8 mouse cellular contexts compared by ENCODE assay signal in the genomic region with DNA sequence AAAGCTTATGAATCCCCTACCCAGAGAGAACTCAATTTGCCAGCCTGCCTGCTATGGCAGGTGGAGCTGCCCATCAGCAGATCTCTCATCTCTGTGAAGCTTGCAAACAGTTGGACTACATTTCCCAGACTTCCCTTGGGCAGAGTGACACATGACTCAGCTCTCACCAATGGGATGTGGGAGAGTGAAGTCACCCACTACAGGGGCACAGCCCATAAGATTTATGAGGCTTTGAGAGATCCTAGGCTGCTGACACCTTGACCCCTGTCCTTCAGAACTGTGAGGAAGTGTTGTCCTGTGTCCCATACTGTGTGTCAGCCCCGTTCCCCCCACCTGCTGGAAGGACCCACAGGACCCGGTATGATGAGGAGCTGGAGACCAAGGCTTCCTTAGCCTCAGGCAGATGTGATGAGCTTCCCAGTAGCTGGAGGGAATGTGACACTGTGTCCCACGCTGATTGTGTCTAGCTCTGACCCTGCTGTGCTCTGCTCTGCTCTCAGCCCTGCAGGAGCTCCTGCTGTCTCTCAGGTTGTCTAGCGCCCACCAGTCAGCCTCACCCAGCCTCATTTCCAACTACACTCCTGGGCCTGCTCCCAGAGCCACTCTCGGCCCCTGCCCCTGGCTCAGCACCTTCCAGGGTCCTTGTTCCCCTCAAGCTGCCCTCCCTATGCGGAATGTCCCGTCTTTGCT. TPM values are rescaled to one million over a fixed set of nuclear protein-coding genes. Genes with fewer than 3 reads are reported as not detected.
DNase-seq lines count a peak whose midpoint lies in the region; ATAC-seq lines count a peak whose summit lies in the region.

No protein-coding gene starts in this region.

- H3K27ac ChIP-seq in neural tube, embryonic 11.5 days (ENCODE audit: low read depth, low read length) = no peak overlapping the region
- H3K27ac ChIP-seq in embryonic facial prominence, embryonic 10.5 days (replicated peaks) = peak overlapping the region; percentile 73
- H3K27ac ChIP-seq in heart, embryonic 11.5 days (ENCODE audit: low read depth, low read length) = no peak overlapping the region
- no peak overlapping the region for H3K27ac ChIP-seq in kidney, embryonic 14.5 days (ENCODE audit: low read depth, low read length)
- no peak overlapping the region for H3K27ac ChIP-seq in limb, embryonic 13.5 days
- peak overlapping the region; percentile 71 for H3K27ac ChIP-seq in midbrain, embryonic 16.5 days (ENCODE audit: low read length)

- peak; percentile 67 for ATAC-seq in neural tube, embryonic 11.5 days (ENCODE audit: insufficient read depth, low FRiP score, low TSS enrichment)
- ATAC-seq in heart, embryonic 11.5 days (replicated peaks; ENCODE audit: insufficient number of reproducible peaks, low FRiP score, low TSS enrichment) = 0 out of 2 replicates have a peak, but pooled peaks have one; percentile 47
- ATAC-seq in kidney, embryonic 14.5 days (ENCODE audit: low FRiP score, low TSS enrichment) = peak; percentile 79
- peak; percentile 86 for ATAC-seq in limb, embryonic 13.5 days (ENCODE audit: low FRiP score, low read depth)
- peak; percentile 93 for ATAC-seq in midbrain, embryonic 16.5 days

- 48% methylated on average over 7 of the region's 7 CpGs for WGBS in neural tube, embryonic 11.5 days
- WGBS in embryonic facial prominence, embryonic 10.5 days = 54% methylated on average over 7 of the region's 7 CpGs
- 49% methylated on average over 7 of the region's 7 CpGs for WGBS in heart, embryonic 11.5 days (ENCODE audit: insufficient replicate concordance)
- 53% methylated on average over 7 of the region's 7 CpGs for WGBS in kidney, embryonic 14.5 days
- WGBS in limb, embryonic 13.5 days = 60% methylated on average over 7 of the region's 7 CpGs
- 57% methylated on average over 7 of the region's 7 CpGs for WGBS in midbrain, embryonic 16.5 days

- H3K4me1 ChIP-seq in neural tube, embryonic 11.5 days (ENCODE audit: control insufficient read depth, insufficient read depth, low read length) = peaks cover 6% of the 10 kb centered on the region; the same call in 1 of the 2 replicates
- H3K4me1 ChIP-seq in embryonic facial prominence, embryonic 10.5 days = peaks cover 32% of the 10 kb centered on the region
- no peaks in the 10 kb centered on the region for H3K4me1 ChIP-seq in heart, embryonic 11.5 days (ENCODE audit: control insufficient read depth, insufficient read depth, low read length)
- H3K4me1 ChIP-seq in kidney, embryonic 14.5 days (ENCODE audit: control insufficient read depth, insufficient read depth, low read length) = 0 out of 2 replicates have a peak, but pooled peaks cover 4% of the 10 kb centered on the region
- H3K4me1 ChIP-seq in limb, embryonic 13.5 days = no peaks in the 10 kb centered on the region
- peaks cover 5% of the 10 kb centered on the region for H3K4me1 ChIP-seq in midbrain, embryonic 16.5 days (ENCODE audit: control insufficient read depth, insufficient read depth, low read length)

- no peaks in the 10 kb centered on the region for H3K36me3 ChIP-seq in neural tube, embryonic 11.5 days (ENCODE audit: control insufficient read depth, insufficient read depth, low read length)
- H3K36me3 ChIP-seq in embryonic facial prominence, embryonic 10.5 days (replicated peaks) = no peaks in the 10 kb centered on the region
- no peaks in the 10 kb centered on the region for H3K36me3 ChIP-seq in heart, embryonic 11.5 days (ENCODE audit: control insufficient read depth, insufficient read depth, low read length)
- H3K36me3 ChIP-seq in kidney, embryonic 14.5 days (ENCODE audit: control insufficient read depth, insufficient read depth, low read length) = no peaks in the 10 kb centered on the region
- H3K36me3 ChIP-seq in limb, embryonic 13.5 days = no peaks in the 10 kb centered on the region
- H3K36me3 ChIP-seq in midbrain, embryonic 16.5 days (ENCODE audit: control insufficient read depth, insufficient read depth, low read length) = no peaks in the 10 kb centered on the region

- H3K4me2 ChIP-seq in neural tube, embryonic 11.5 days (ENCODE audit: low read depth) = no peak overlapping the region
- peak overlapping the region; percentile 52 for H3K4me2 ChIP-seq in heart, embryonic 11.5 days
- H3K4me2 ChIP-seq in kidney, embryonic 14.5 days (replicated peaks; ENCODE audit: low read depth, low read length) = no peak overlapping the region
- H3K4me2 ChIP-seq in limb, embryonic 13.5 days (replicated peaks) = peak overlapping the region; percentile 39; the same call in 1 of the 2 replicates
- H3K4me2 ChIP-seq in midbrain, embryonic 16.5 days (ENCODE audit: low read length) = peak overlapping the region; percentile 47

- H3K9me3 ChIP-seq in neural tube, embryonic 11.5 days (ENCODE audit: control insufficient read depth, low read length) = no peaks in the 10 kb centered on the region
- no peaks in the 10 kb centered on the region for H3K9me3 ChIP-seq in embryonic facial prominence, embryonic 10.5 days
- no peaks in the 10 kb centered on the region; the same call in 1 of the 2 replicates for H3K9me3 ChIP-seq in heart, embryonic 11.5 days (replicated peaks; ENCODE audit: control insufficient read depth, low read length)
- no peaks in the 10 kb centered on the region; the same call in 1 of the 2 replicates for H3K9me3 ChIP-seq in kidney, embryonic 14.5 days (ENCODE audit: control insufficient read depth, low read length)
- H3K9me3 ChIP-seq in limb, embryonic 13.5 days = peaks cover 2% of the 10 kb centered on the region; the same call in 1 of the 2 replicates
- H3K9me3 ChIP-seq in midbrain, embryonic 16.5 days (replicated peaks; ENCODE audit: control insufficient read depth, low read length, poor library complexity, severe bottlenecking) = no peaks in the 10 kb centered on the region

- no peak overlapping the region for H3K4me3 ChIP-seq in neural tube, embryonic 11.5 days (ENCODE audit: low read depth, low read length)
- H3K4me3 ChIP-seq in embryonic facial prominence, embryonic 10.5 days = peak overlapping the region; percentile 40
- no peak overlapping the region for H3K4me3 ChIP-seq in heart, embryonic 11.5 days (ENCODE audit: low read depth, low read length)
- H3K4me3 ChIP-seq in kidney, embryonic 14.5 days (ENCODE audit: low read length) = no peak overlapping the region
- H3K4me3 ChIP-seq in limb, embryonic 13.5 days = no peak overlapping the region
- peak overlapping the region; percentile 23; the same call in 1 of the 2 replicates for H3K4me3 ChIP-seq in midbrain, embryonic 16.5 days (ENCODE audit: low read depth, low read length)

- no peaks in the 10 kb centered on the region for H3K27me3 ChIP-seq in neural tube, embryonic 11.5 days (ENCODE audit: control insufficient read depth, insufficient read depth, low read length)
- H3K27me3 ChIP-seq in embryonic facial prominence, embryonic 10.5 days (replicated peaks; ENCODE audit: low read depth, poor library complexity, severe bottlenecking) = no peaks in the 10 kb centered on the region
- H3K27me3 ChIP-seq in heart, embryonic 11.5 days (ENCODE audit: control insufficient read depth, insufficient read depth, low read length) = no peaks in the 10 kb centered on the region; the same call in 1 of the 2 replicates
- no peaks in the 10 kb centered on the region for H3K27me3 ChIP-seq in kidney, embryonic 14.5 days (ENCODE audit: control insufficient read depth, insufficient read depth, low read length)
- no peaks in the 10 kb centered on the region for H3K27me3 ChIP-seq in limb, embryonic 13.5 days
- H3K27me3 ChIP-seq in midbrain, embryonic 16.5 days (ENCODE audit: control insufficient read depth, insufficient read depth, low read depth, low read length) = no peaks in the 10 kb centered on the region

- DNase-seq in neural tube, embryonic 11.5 days (ENCODE audit: low spot score) = peak; percentile 45
- DNase-seq in neural tube, embryonic 10.5 days (ENCODE audit: extremely low spot score, low spot score) = no peak
- peak; percentile 42 for DNase-seq in embryonic facial prominence, embryonic 10.5 days (ENCODE audit: low spot score)
- DNase-seq in thymus, postnatal 10 days (ENCODE audit: low spot score in 2 of 2) = peak; percentile 19 to 38

- no peak overlapping the region for H3K9ac ChIP-seq in neural tube, embryonic 11.5 days (ENCODE audit: low read length)
- H3K9ac ChIP-seq in heart, embryonic 11.5 days (ENCODE audit: low read depth, low read length) = no peak overlapping the region
- no peak overlapping the region for H3K9ac ChIP-seq in kidney, embryonic 14.5 days (ENCODE audit: low read depth, low read length)
- H3K9ac ChIP-seq in limb, embryonic 13.5 days = no peak overlapping the region
- H3K9ac ChIP-seq in midbrain, embryonic 16.5 days (ENCODE audit: low read depth, low read length) = peak overlapping the region; percentile 49; the same call in 1 of the 2 replicates

RNA-seq across cellular contexts. Expression of a gene that starts 40.8 kb away (rescaled TPM):
- 0.48 TPM in 1 of 2 replicates, not detected in the other for polyA plus RNA-seq in neural tube, embryonic 11.5 days (2014; fragmentation: Nextera tagmentation; extraction: Ambion mirVana)
- polyA plus RNA-seq in embryonic facial prominence, embryonic 10.5 days (2016; fragmentation: Nextera tagmentation; extraction: Ambion mirVana) = 0.44 and 0.86 TPM in 2 replicates
- polyA plus RNA-seq in heart, embryonic 11.5 days (2014; fragmentation: Nextera tagmentation; extraction: Ambion mirVana) = 1.7 and 2.4 TPM in 2 replicates
- polyA plus RNA-seq in kidney, embryonic 14.5 days (2014; fragmentation: Nextera tagmentation; extraction: Ambion mirVana) = 0.91 and 1.7 TPM in 2 replicates
- polyA plus RNA-seq in limb, embryonic 13.5 days (2015; fragmentation: Nextera tagmentation; extraction: Ambion mirVana) = 1.6 and 1.9 TPM in 2 replicates
- 0.62 TPM in 2 replicates for polyA plus RNA-seq in midbrain, embryonic 16.5 days (2015; fragmentation: Nextera tagmentation; extraction: Ambion mirVana)

Comparison
In these comparisons a context has a peak if more than half of its experiments do, and no peak if none do; other contexts are left out.
1. H3K27ac ChIP-seq: peak in embryonic facial prominence, embryonic 10.5 days (single experiment) and midbrain, embryonic 16.5 days (single experiment); none in neural tube, embryonic 11.5 days (single experiment), heart, embryonic 11.5 days (single experiment), kidney, embryonic 14.5 days (single experiment) and limb, embryonic 13.5 days (single experiment).
2. H3K4me2 ChIP-seq: peak in heart, embryonic 11.5 days (single experiment), limb, embryonic 13.5 days (single experiment) and midbrain, embryonic 16.5 days (single experiment); none in neural tube, embryonic 11.5 days (single experiment) and kidney, embryonic 14.5 days (single experiment).
3. H3K4me3 ChIP-seq: peak in embryonic facial prominence, embryonic 10.5 days (single experiment) and midbrain, embryonic 16.5 days (single experiment); none in neural tube, embryonic 11.5 days (single experiment), heart, embryonic 11.5 days (single experiment), kidney, embryonic 14.5 days (single experiment) and limb, embryonic 13.5 days (single experiment).
4. Peak in every context shown above with its lines, with median percentiles within 50 percentile points of each other: ATAC-seq.